Mouse (Mus musculus): ENCODE results near the gene Plscr1. TPM values are rescaled to one million over a fixed set of nuclear protein-coding genes. Genes with fewer than 3 reads are reported as not detected.

Gene Plscr1
- polyA plus RNA-seq, 1 experiment from 2014 or later, result 8.6 TPM

- Histone ChIP-seq H3K27me3 (replicated peaks; ENCODE audit: control insufficient read depth, insufficient read depth, low read length) (no peaks in the 10 kb centered on the region), H3K36me3 (ENCODE audit: control insufficient read depth, insufficient read depth, low read length) (no peaks in the 10 kb centered on the region), H3K9me3 (replicated peaks; ENCODE audit: control insufficient read depth, low read length) (no peaks in the 10 kb centered on the region), H3K27ac (ENCODE audit: low read depth, low read length) (no peak within 1 kb of the TSS), H3K9ac (ENCODE audit: low read length) (no peak within 1 kb of the TSS), H3K4me3 (ENCODE audit: low read depth, low read length) (no peak within 1 kb of the TSS), H3K4me2 (ENCODE audit: low read length) (no peak within 1 kb of the TSS), H3K4me1 (ENCODE audit: control insufficient read depth, insufficient read depth, low read length) (no peaks in the 10 kb centered on the region)
- no peak for ATAC-seq
- no peak for DNase-seq (ENCODE audit: low spot score)
- WGBS, result 91% methylated on average over 1 of the region's 1 CpGs
These were observed 59.5 kb downstream of the Plscr1 start, which contains the start of gene 1700057G04Rik for GRCm38 (mm10) chr9:92309077-92309476. Gene 1700057G04Rik, plus strand, starts transcription at chr9:92309377.

- no peak overlapping the region for H3K9ac ChIP-seq (ENCODE audit: low read length)
- H3K27ac ChIP-seq (ENCODE audit: low read depth, low read length), result no peak overlapping the region
- H3K9me3 ChIP-seq (replicated peaks; ENCODE audit: control insufficient read depth, low read length), result no peaks in the 10 kb centered on the region
- DNase-seq (ENCODE audit: low spot score) (no peak), ATAC-seq (no peak)
- no peak overlapping the region for H3K4me2 ChIP-seq (ENCODE audit: low read length)
- H3K4me1 ChIP-seq (ENCODE audit: control insufficient read depth, insufficient read depth, low read length), result no peaks in the 10 kb centered on the region
- H3K4me3 ChIP-seq (ENCODE audit: low read depth, low read length), result no peak overlapping the region
- 89% methylated on average over 3 of the region's 3 CpGs for WGBS
- no peaks in the 10 kb centered on the region for H3K27me3 ChIP-seq (replicated peaks; ENCODE audit: control insufficient read depth, insufficient read depth, low read length)
- no peaks in the 10 kb centered on the region for H3K36me3 ChIP-seq (ENCODE audit: control insufficient read depth, insufficient read depth, low read length)
These were observed 67.2 kb downstream of the Plscr1 start for GRCm38 (mm10) chr9:92316791-92317190.

Small RNAs within 50 kb of the gene (microRNA-seq; reads per million reads assigned to microRNA genes)
- not detected for gene Mir6386

Other genes starting within 250 kb of the Plscr1 start
- gene Plscr5, start 56.8 kb upstream of the Plscr1 start, polyA plus RNA-seq (2014; fragmentation: Nextera tagmentation; extraction: Ambion mirVana), result 0.24 TPM in 1 of 2 replicates, not detected in the other
- gene Plscr2, start 25.9 kb downstream of the Plscr1 start, polyA plus RNA-seq (2014; fragmentation: Nextera tagmentation; extraction: Ambion mirVana), result 0.46 and 0.93 TPM in 2 replicates
- not detected in 2 replicates for gene 1700057G04Rik, start 59.6 kb downstream of the Plscr1 start, polyA plus RNA-seq (2014; fragmentation: Nextera tagmentation; extraction: Ambion mirVana)
- 1.1 and 1.7 TPM in 2 replicates for gene Plscr4, start 207.6 kb downstream of the Plscr1 start, polyA plus RNA-seq (2014; fragmentation: Nextera tagmentation; extraction: Ambion mirVana)